Mouse (Mus musculus) ES-E14 (cell line): ENCODE data around the gene Gdpd5.

Experiments
- HCFC1 ChIP-seq: IDR thresholded peaks from 2 replicates; pipeline ENCODE4 v1.6.1; 2012; ENCODE audit warnings: low read length, inconsistent platforms, borderline replicate concordance; ENCODE audit not compliant: insufficient read depth
- ZNF384 ChIP-seq: IDR thresholded peaks from 2 replicates; pipeline ENCODE4 v1.6.1; 2012; ENCODE audit warnings: low read depth, low read length, inconsistent platforms

- TF ChIP-seq ZNF384 (no peak), HCFC1 (no peak)
Observed at GRCm38 (mm10) chr7:99468283-99469132, 87.3 kb downstream of the Gdpd5 start.
